Mouse (Mus musculus) adrenal gland, postnatal 25 days (tissue): ENCODE results near the gene Rabgap1l. TPM values are rescaled to one million over a fixed set of nuclear protein-coding genes. Genes with fewer than 3 reads are reported as not detected.

Experiments
- DNase-seq: peaks from one replicate; pipeline ENCODE4 v3.0.0; 2021; ENCODE audit warnings: mixed read lengths
- total RNA-seq: library from RNA; stranded (reverse); gene quantifications from 2 replicates; pipeline ENCODE4 v1.2.3, GENCODE M21; 2021

The Rabgap1l gene
- total RNA-seq, 1 experiment from 2014 or later, result 30.0 TPM

- DNase-seq, result no peak
Observed at GRCm38 (mm10) chr1:160281337-160282084, 511.5 kb downstream of the Rabgap1l start.

GRCm38 (mm10) chr1:160280603-160281002, 512.4 kb downstream of the Rabgap1l start:
- DNase-seq, result no peak

GRCm38 (mm10) chr1:160277940-160278682, 514.9 kb downstream of the Rabgap1l start:
- no peak for DNase-seq

- DNase-seq, result no peak
Observed at GRCm38 (mm10) chr1:160275248-160275647, 517.8 kb downstream of the Rabgap1l start.

- no peak for DNase-seq
Observed at GRCm38 (mm10) chr1:160273133-160273743, 519.8 kb downstream of the Rabgap1l start.

GRCm38 (mm10) chr1:160271282-160271967, 521.6 kb downstream of the Rabgap1l start:
- no peak for DNase-seq

GRCm38 (mm10) chr1:160268322-160268721, 524.7 kb downstream of the Rabgap1l start:
- DNase-seq, result no peak

GRCm38 (mm10) chr1:160263630-160264346, 529.2 kb downstream of the Rabgap1l start:
- DNase-seq, result no peak

- no peak for DNase-seq
Observed at GRCm38 (mm10) chr1:160263053-160263452, 530.0 kb downstream of the Rabgap1l start.

- DNase-seq, result no peak
Observed at GRCm38 (mm10) chr1:160262415-160262814, 530.6 kb downstream of the Rabgap1l start.

GRCm38 (mm10) chr1:160261849-160262248, 531.2 kb downstream of the Rabgap1l start:
- DNase-seq, result no peak

GRCm38 (mm10) chr1:160260605-160261004, 532.4 kb downstream of the Rabgap1l start:
- no peak for DNase-seq

- no peak for DNase-seq
Observed at GRCm38 (mm10) chr1:160259884-160260283, 533.1 kb downstream of the Rabgap1l start.

- no peak for DNase-seq
Observed at GRCm38 (mm10) chr1:160253108-160253507, 539.9 kb downstream of the Rabgap1l start.

GRCm38 (mm10) chr1:160251388-160252007, 541.5 kb downstream of the Rabgap1l start:
- DNase-seq, result no peak

GRCm38 (mm10) chr1:160250782-160251181, 542.2 kb downstream of the Rabgap1l start:
- no peak for DNase-seq

GRCm38 (mm10) chr1:160249786-160250185, 543.2 kb downstream of the Rabgap1l start:
- no peak for DNase-seq

GRCm38 (mm10) chr1:160247473-160247872, 545.5 kb downstream of the Rabgap1l start:
- DNase-seq, result no peak

GRCm38 (mm10) chr1:160246844-160247243, 546.2 kb downstream of the Rabgap1l start:
- DNase-seq, result no peak

- no peak for DNase-seq
Observed at GRCm38 (mm10) chr1:160245954-160246353, 547.1 kb downstream of the Rabgap1l start.

GRCm38 (mm10) chr1:160244689-160245088, 548.3 kb downstream of the Rabgap1l start:
- no peak for DNase-seq
